ENCODE assay signal across 16 mouse cellular contexts in genomic region chr6:24554427-24555086, GRCm38 (mm10). TPM values are rescaled to one million over a fixed set of nuclear protein-coding genes. Genes with fewer than 3 reads are reported as not detected.
DNase-seq lines count a peak whose midpoint lies in the region; ATAC-seq and TF ChIP-seq lines count a peak whose summit lies in the region.
"Had no signal": no experiment of that assay in that cellular context is flagged by ENCODE, and none has a peak within 500 bp of the region (broad histone marks: within the 10 kb centered on the region; RNA-seq: fewer than 3 reads in every experiment).

No protein-coding gene starts in this region.

- H3K4me3 ChIP-seq in kidney, embryonic 16.5 days (ENCODE audit: low read length): no peak overlapping the region
- peak overlapping the region; percentile 16; the same call in 1 of the 2 replicates for H3K4me3 ChIP-seq in embryonic fibroblast, embryonic 13.5 days (ENCODE audit: insufficient read depth, low read length)
- H3K4me3 ChIP-seq in heart, postnatal 0 days (ENCODE audit: low read depth, low read length): peak overlapping the region; percentile 3; the same call in 1 of the 2 replicates
- no peak overlapping the region for H3K4me3 ChIP-seq in stomach, embryonic 15.5 days (replicated peaks)
- H3K4me3 ChIP-seq: limb, embryonic 15.5 days; midbrain, embryonic 10.5 days had no signal

- H3K36me3 ChIP-seq in kidney, embryonic 16.5 days (ENCODE audit: insufficient read depth, low read length): no peaks in the 10 kb centered on the region
- H3K36me3 ChIP-seq in heart, postnatal 0 days (replicated peaks; ENCODE audit: control insufficient read depth, insufficient read depth, low read length): no peaks in the 10 kb centered on the region
- H3K36me3 ChIP-seq in stomach, embryonic 15.5 days: no peaks in the 10 kb centered on the region
- H3K36me3 ChIP-seq: limb, embryonic 15.5 days; midbrain, embryonic 10.5 days had no signal

- ATAC-seq in kidney, embryonic 16.5 days (ENCODE audit: low FRiP score, low TSS enrichment): no peak
- ATAC-seq in heart, postnatal 0 days (ENCODE audit: insufficient read depth, low read depth): no peak; the same call in 1 of the 2 replicates
- ATAC-seq in stomach, embryonic 15.5 days (ENCODE audit: insufficient read depth, low FRiP score, low read depth): no peak

- H3K27me3 ChIP-seq in kidney, embryonic 16.5 days (ENCODE audit: insufficient read depth, low read length): no peaks in the 10 kb centered on the region
- H3K27me3 ChIP-seq in heart, postnatal 0 days (ENCODE audit: control insufficient read depth, insufficient read depth, low read length): no peaks in the 10 kb centered on the region
- no peaks in the 10 kb centered on the region for H3K27me3 ChIP-seq in stomach, embryonic 15.5 days (replicated peaks)
- H3K27me3 ChIP-seq: limb, embryonic 15.5 days had no signal

- H3K9ac ChIP-seq in kidney, embryonic 16.5 days (replicated peaks; ENCODE audit: low read length): no peak overlapping the region
- H3K9ac ChIP-seq in heart, postnatal 0 days (replicated peaks; ENCODE audit: low read depth, low read length): no peak overlapping the region
- no peak overlapping the region for H3K9ac ChIP-seq in stomach, embryonic 15.5 days
- H3K9ac ChIP-seq: limb, embryonic 15.5 days had no signal

- H3K27ac ChIP-seq in kidney, embryonic 16.5 days (ENCODE audit: low read length): peak overlapping the region; percentile 36
- H3K27ac ChIP-seq in embryonic fibroblast, embryonic 13.5 days (ENCODE audit: insufficient read depth, low read length): peak overlapping the region; percentile 70
- peak overlapping the region; percentile 36 for H3K27ac ChIP-seq in heart, postnatal 0 days (ENCODE audit: low read depth)
- H3K27ac ChIP-seq in stomach, embryonic 15.5 days: no peak overlapping the region
- H3K27ac ChIP-seq: limb, embryonic 15.5 days; midbrain, embryonic 10.5 days had no signal

- no peak for TF ChIP-seq CTCF in embryonic fibroblast, embryonic 13.5 days (IDR thresholded peaks at IDR 0.05; ENCODE audit: borderline replicate concordance, insufficient read depth, low read length)
- TF ChIP-seq CTCF in heart, postnatal 0 days (IDR thresholded peaks at IDR 0.05; ENCODE audit: low read depth): no peak

- peaks cover 7% of the 10 kb centered on the region for H3K4me1 ChIP-seq in kidney, embryonic 16.5 days (ENCODE audit: insufficient read depth, low read length)
- H3K4me1 ChIP-seq in embryonic fibroblast, embryonic 13.5 days (ENCODE audit: control insufficient read depth, insufficient read depth, low read length): peaks cover 14% of the 10 kb centered on the region
- H3K4me1 ChIP-seq in heart, postnatal 0 days (ENCODE audit: control insufficient read depth, insufficient read depth): peaks cover 27% of the 10 kb centered on the region; the same call in 1 of the 2 replicates
- H3K4me1 ChIP-seq in stomach, embryonic 15.5 days: no peaks in the 10 kb centered on the region
- H3K4me1 ChIP-seq: limb, embryonic 15.5 days; midbrain, embryonic 10.5 days had no signal

- H3K9me3 ChIP-seq in kidney, embryonic 16.5 days (ENCODE audit: low read length): no peaks in the 10 kb centered on the region
- no peaks in the 10 kb centered on the region for H3K9me3 ChIP-seq in heart, postnatal 0 days (replicated peaks; ENCODE audit: control insufficient read depth, low read length)
- H3K9me3 ChIP-seq in stomach, embryonic 15.5 days: no peaks in the 10 kb centered on the region
- H3K9me3 ChIP-seq: limb, embryonic 15.5 days; midbrain, embryonic 10.5 days had no signal

- no peak for TF ChIP-seq POLR2A in embryonic fibroblast, embryonic 13.5 days (IDR thresholded peaks at IDR 0.05; ENCODE audit: low read depth, low read length)

- no peak for TF ChIP-seq EP300 in heart, postnatal 0 days (IDR thresholded peaks at IDR 0.05; ENCODE audit: low read depth)

- no peak for DNase-seq in kidney, adult 8-10 months
- no peak for DNase-seq in heart, postnatal 0 days (ENCODE audit: low spot score)
- no peak for DNase-seq in neural tube, embryonic 10.5 days (ENCODE audit: extremely low spot score, low spot score)
- DNase-seq in adrenal gland, adult 8-10 months: no peak
- DNase-seq: thymus, postnatal 4 days had no signal

- no peak overlapping the region for H3K4me2 ChIP-seq in kidney, embryonic 16.5 days (replicated peaks; ENCODE audit: low read depth, low read length)
- peak overlapping the region; percentile 40 for H3K4me2 ChIP-seq in heart, postnatal 0 days (ENCODE audit: low read depth, low read length)
- peak overlapping the region; percentile 19; the same call in 1 of the 2 replicates for H3K4me2 ChIP-seq in stomach, embryonic 15.5 days
- H3K4me2 ChIP-seq: limb, embryonic 15.5 days had no signal

- WGBS in kidney, embryonic 16.5 days: 58% methylated on average over 11 of the region's 11 CpGs
- WGBS in heart, postnatal 0 days: 48% methylated on average over 11 of the region's 11 CpGs
- WGBS in stomach, embryonic 15.5 days: 50% methylated on average over 11 of the region's 11 CpGs

RNA-seq across cellular contexts. Expression of gene Asb15, which starts 26.6 kb away (rescaled TPM):
- polyA plus RNA-seq in kidney, embryonic 16.5 days (2015; fragmentation: Nextera tagmentation; extraction: Ambion mirVana): 0.52 and 0.69 TPM in 2 replicates
- polyA plus RNA-seq in embryonic fibroblast, embryonic 13.5 days (2011; ENCODE audit: insufficient read length, low read depth, missing spikeins): not detected in 2 replicates
- total RNA-seq in heart, postnatal 0 days (2014; rRNA removed; ENCODE audit: low replicate concordance): 1.5 and 3.4 TPM in 2 replicates
- 1.4 and 1.5 TPM in 2 replicates for polyA plus RNA-seq in heart, postnatal 0 days (2015; fragmentation: Nextera tagmentation; extraction: Ambion mirVana)
- 0.05 TPM in 1 of 2 replicates, not detected in the other for polyA plus RNA-seq in stomach, embryonic 15.5 days (2015; fragmentation: Nextera tagmentation; extraction: Ambion mirVana)
- total RNA-seq in adrenal gland, adult 8-10 months (2022): not detected
- total RNA-seq: left cerebral cortex, adult 18-20 months had no signal
- polyA plus RNA-seq: forebrain, embryonic 11.5 days; hindbrain, embryonic 11.5 days; limb, embryonic 15.5 days; midbrain, embryonic 10.5 days; neural tube, embryonic 11.5 days had no signal

RNA-seq across cellular contexts. Expression of gene Ndufa5, which starts 26.7 kb away (rescaled TPM):
- 348 and 350 TPM in 2 replicates for polyA plus RNA-seq in kidney, embryonic 16.5 days (2015; fragmentation: Nextera tagmentation; extraction: Ambion mirVana)
- 116 and 159 TPM in 2 replicates for polyA plus RNA-seq in embryonic fibroblast, embryonic 13.5 days (2011; ENCODE audit: insufficient read length, low read depth, missing spikeins)
- total RNA-seq in heart, postnatal 0 days (2014; rRNA removed; ENCODE audit: low replicate concordance): 55.0 and 113 TPM in 2 replicates
- 1,697 and 1,774 TPM in 2 replicates for polyA plus RNA-seq in heart, postnatal 0 days (2015; fragmentation: Nextera tagmentation; extraction: Ambion mirVana)
- polyA plus RNA-seq in stomach, embryonic 15.5 days (2015; fragmentation: Nextera tagmentation; extraction: Ambion mirVana): 371 and 380 TPM in 2 replicates
- total RNA-seq in adrenal gland, adult 8-10 months (2022): 100 to 1,000 TPM; 163 to 261 (median 198) TPM

RNA-seq across cellular contexts. Expression of gene Iqub, which starts 39.7 kb away (rescaled TPM):
- 0.05 and 0.12 TPM in 2 replicates for polyA plus RNA-seq in kidney, embryonic 16.5 days (2015; fragmentation: Nextera tagmentation; extraction: Ambion mirVana)
- not detected in 2 replicates for polyA plus RNA-seq in embryonic fibroblast, embryonic 13.5 days (2011; ENCODE audit: insufficient read length, low read depth, missing spikeins)
- total RNA-seq in heart, postnatal 0 days (2014; rRNA removed; ENCODE audit: low replicate concordance): 0.15 TPM in 1 of 2 replicates, not detected in the other
- 0.16 and 0.23 TPM in 2 replicates for polyA plus RNA-seq in heart, postnatal 0 days (2015; fragmentation: Nextera tagmentation; extraction: Ambion mirVana)
- 0.05 and 0.12 TPM in 2 replicates for polyA plus RNA-seq in stomach, embryonic 15.5 days (2015; fragmentation: Nextera tagmentation; extraction: Ambion mirVana)
- under 1 TPM in 3 of 4 experiments, not detected in 1; 0.19 to 0.37 (median 0.28) TPM for total RNA-seq in adrenal gland, adult 8-10 months (2022)
- polyA plus RNA-seq: kidney, embryonic 14.5 days had no signal

RNA-seq across cellular contexts. Expression of gene Lmod2, which starts 43.0 kb away (rescaled TPM):
- 0.12 and 0.32 TPM in 2 replicates for polyA plus RNA-seq in kidney, embryonic 16.5 days (2015; fragmentation: Nextera tagmentation; extraction: Ambion mirVana)
- not detected in 2 replicates for polyA plus RNA-seq in embryonic fibroblast, embryonic 13.5 days (2011; ENCODE audit: insufficient read length, low read depth, missing spikeins)
- total RNA-seq in heart, postnatal 0 days (2014; rRNA removed; ENCODE audit: low replicate concordance): 51.9 and 68.1 TPM in 2 replicates
- 62.2 and 70.3 TPM in 2 replicates for polyA plus RNA-seq in heart, postnatal 0 days (2015; fragmentation: Nextera tagmentation; extraction: Ambion mirVana)
- 0.19 TPM in 2 replicates for polyA plus RNA-seq in stomach, embryonic 15.5 days (2015; fragmentation: Nextera tagmentation; extraction: Ambion mirVana)
- under 1 TPM in 1 of 4 experiments, not detected in 3; 0.35 TPM for total RNA-seq in adrenal gland, adult 8-10 months (2022)
- total RNA-seq: left cerebral cortex, adult 18-20 months had no signal
- polyA plus RNA-seq: cortical plate, adult 2 months; forebrain, embryonic 11.5 days; hindbrain, embryonic 11.5 days; kidney, embryonic 14.5 days had no signal

Comparison
In these comparisons a context has a peak if more than half of its experiments do, and no peak if none do; other contexts are left out.
1. H3K4me3 ChIP-seq: peak in embryonic fibroblast, embryonic 13.5 days (single experiment) and heart, postnatal 0 days (single experiment); none in kidney, embryonic 16.5 days (single experiment) and stomach, embryonic 15.5 days (single experiment).